Mouse (Mus musculus): ENCODE measurements around the gene Cep55. TPM values are rescaled to one million over a fixed set of nuclear protein-coding genes. Genes with fewer than 3 reads are reported as not detected.

Cep55 gene
- total and polyA plus RNA-seq, 2 experiments = 0.05 to 0.18 TPM

DNA sequence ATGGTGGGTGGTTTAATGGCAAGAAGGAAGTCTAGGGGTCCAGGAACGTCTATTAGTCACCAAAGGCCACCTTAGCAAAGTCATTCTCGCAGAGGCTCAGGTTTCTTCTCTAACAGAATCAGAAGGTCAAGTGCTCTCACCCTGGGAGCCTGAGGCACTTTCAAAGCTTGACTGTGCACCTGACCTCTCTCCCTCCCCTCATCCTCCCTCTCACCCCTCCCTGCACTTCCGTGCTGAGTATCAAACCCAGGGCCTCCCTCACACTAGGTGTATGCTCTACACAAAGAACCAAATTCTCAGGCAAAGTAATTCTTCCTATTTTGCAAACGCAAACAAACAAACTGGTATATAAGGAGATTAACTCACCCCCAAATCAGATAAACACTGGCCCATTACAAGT lies 41.4 kb downstream of the Cep55 start:
- Histone ChIP-seq H3K27me3 (ENCODE audit: control insufficient read depth, insufficient read depth, low read length) (no peaks in the 10 kb centered on the region), H3K27ac (replicated peaks; ENCODE audit: insufficient read depth, low read depth, low read length) (no peak overlapping the region), H3K4me3 (ENCODE audit: insufficient read depth, low read depth, low read length) (no peak overlapping the region), H3K9ac (ENCODE audit: low read depth, low read length) (no peak overlapping the region), H3K79me2 (ENCODE audit: control insufficient read depth, insufficient read depth, low read length) (no peaks in the 10 kb centered on the region), H3K4me1 (ENCODE audit: control insufficient read depth, insufficient read depth, low read length) (peaks cover 3% of the 10 kb centered on the region; the same call in 1 of the 2 replicates), H3K36me3 (ENCODE audit: control insufficient read depth, insufficient read depth, low read length) (no peaks in the 10 kb centered on the region)
- 68% methylated on average over 4 of the region's 4 CpGs for WGBS
- no peak for DNase-seq (ENCODE audit: extremely low read depth, low read depth, low spot score)
- TF ChIP-seq POLR2A (IDR thresholded peaks at IDR 0.05; ENCODE audit: extremely low read depth, insufficient read depth, low read length) = no peak

GRCm38 (mm10) chr19:38096858-38097758 lies 42.3 kb downstream of the Cep55 start, which contains the start of gene Ffar4:
Ffar4 (plus strand) TSS chr19:38097071.
- H3K36me3 ChIP-seq (ENCODE audit: control insufficient read depth, insufficient read depth, low read length) = no peaks in the 10 kb centered on the region
- H3K4me3 ChIP-seq (ENCODE audit: insufficient read depth, low read depth, low read length) = peak within 1 kb of the TSS; percentile 49
- H3K79me2 ChIP-seq (ENCODE audit: control insufficient read depth, insufficient read depth, low read length) = no peaks in the 10 kb centered on the region
- no peak within 1 kb of the TSS for H3K27ac ChIP-seq (replicated peaks; ENCODE audit: insufficient read depth, low read depth, low read length)
- peak; percentile 54 for DNase-seq (ENCODE audit: extremely low read depth, low read depth, low spot score)
- no peak for TF ChIP-seq CTCF (IDR thresholded peaks at IDR 0.05; ENCODE audit: low read depth, low read length)
- TF ChIP-seq POLR2A (IDR thresholded peaks at IDR 0.05; ENCODE audit: extremely low read depth, insufficient read depth, low read length) = no peak
- WGBS = under 1% methylated on average over 77 of the region's 77 CpGs
- no peaks in the 10 kb centered on the region for H3K27me3 ChIP-seq (ENCODE audit: control insufficient read depth, insufficient read depth, low read length)
- peak within 1 kb of the TSS; percentile 44 for H3K9ac ChIP-seq (ENCODE audit: low read depth, low read length)
- H3K4me1 ChIP-seq (ENCODE audit: control insufficient read depth, insufficient read depth, low read length) = peaks cover 3% of the 10 kb centered on the region; the same call in 1 of the 2 replicates

DNA sequence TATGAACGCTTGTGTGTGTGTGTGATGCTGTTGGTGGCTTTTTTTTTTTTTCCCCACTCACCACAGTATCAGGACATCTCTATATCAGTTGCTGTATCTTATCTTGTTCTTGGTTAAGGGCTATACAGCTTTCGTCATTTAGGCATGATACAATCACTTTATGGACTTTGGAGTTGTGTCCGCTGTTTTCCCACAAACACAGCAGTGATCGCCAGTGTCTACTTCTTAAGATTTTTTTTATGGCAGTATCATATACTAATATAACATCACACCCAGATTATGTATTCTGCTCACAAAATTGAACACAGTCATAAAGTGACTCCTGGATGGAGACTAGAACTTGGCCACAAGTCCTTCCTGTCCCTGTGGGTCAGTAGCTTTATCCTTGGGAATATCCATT lies 53.1 kb downstream of the Cep55 start:
- WGBS = 60% methylated on average over 4 of the region's 4 CpGs
- H3K36me3 ChIP-seq (ENCODE audit: control insufficient read depth, insufficient read depth, low read length) = no peaks in the 10 kb centered on the region
- TF ChIP-seq POLR2A (IDR thresholded peaks at IDR 0.05; ENCODE audit: extremely low read depth, insufficient read depth, low read length) (no peak), CTCF (IDR thresholded peaks at IDR 0.05; ENCODE audit: low read depth, low read length) (no peak)

GRCm38 (mm10) chr19:38109506-38110242 lies 54.9 kb downstream of the Cep55 start:
- TF ChIP-seq POLR2A (IDR thresholded peaks at IDR 0.05; ENCODE audit: extremely low read depth, insufficient read depth, low read length) (no peak), CTCF (IDR thresholded peaks at IDR 0.05; ENCODE audit: low read depth, low read length) (no peak)
- Histone ChIP-seq H3K79me2 (ENCODE audit: control insufficient read depth, insufficient read depth, low read length) (no peaks in the 10 kb centered on the region), H3K27ac (replicated peaks; ENCODE audit: insufficient read depth, low read depth, low read length) (no peak overlapping the region), H3K4me1 (ENCODE audit: control insufficient read depth, insufficient read depth, low read length) (peaks cover 2% of the 10 kb centered on the region; the same call in 1 of the 2 replicates), H3K9ac (ENCODE audit: low read depth, low read length) (no peak overlapping the region), H3K27me3 (ENCODE audit: control insufficient read depth, insufficient read depth, low read length) (no peaks in the 10 kb centered on the region), H3K4me3 (ENCODE audit: insufficient read depth, low read depth, low read length) (no peak overlapping the region), H3K36me3 (ENCODE audit: control insufficient read depth, insufficient read depth, low read length) (no peaks in the 10 kb centered on the region)
- DNase-seq (ENCODE audit: extremely low read depth, low read depth, low spot score) = no peak
- 91% methylated on average over 15 of the region's 15 CpGs for WGBS

More for the DNA sequence above, 53.1 kb downstream of the Cep55 start:
- Histone ChIP-seq H3K4me3 (ENCODE audit: insufficient read depth, low read depth, low read length) (no peak overlapping the region), H3K27ac (replicated peaks; ENCODE audit: insufficient read depth, low read depth, low read length) (no peak overlapping the region), H3K9ac (ENCODE audit: low read depth, low read length) (no peak overlapping the region), H3K27me3 (ENCODE audit: control insufficient read depth, insufficient read depth, low read length) (no peaks in the 10 kb centered on the region), H3K79me2 (ENCODE audit: control insufficient read depth, insufficient read depth, low read length) (no peaks in the 10 kb centered on the region), H3K4me1 (ENCODE audit: control insufficient read depth, insufficient read depth, low read length) (no peaks in the 10 kb centered on the region)
- peak; percentile 25 for DNase-seq (ENCODE audit: extremely low read depth, low read depth, low spot score)

GRCm38 (mm10) chr19:38111056-38111455 lies 56.2 kb downstream of the Cep55 start:
- Histone ChIP-seq H3K27me3 (ENCODE audit: control insufficient read depth, insufficient read depth, low read length) (no peaks in the 10 kb centered on the region), H3K9ac (ENCODE audit: low read depth, low read length) (no peak overlapping the region), H3K27ac (replicated peaks; ENCODE audit: insufficient read depth, low read depth, low read length) (no peak overlapping the region), H3K4me3 (ENCODE audit: insufficient read depth, low read depth, low read length) (no peak overlapping the region), H3K36me3 (ENCODE audit: control insufficient read depth, insufficient read depth, low read length) (no peaks in the 10 kb centered on the region), H3K79me2 (ENCODE audit: control insufficient read depth, insufficient read depth, low read length) (no peaks in the 10 kb centered on the region), H3K4me1 (ENCODE audit: control insufficient read depth, insufficient read depth, low read length) (peaks cover 2% of the 10 kb centered on the region; the same call in 1 of the 2 replicates)
- 86% methylated on average over 8 of the region's 8 CpGs for WGBS
- no peak for TF ChIP-seq POLR2A (IDR thresholded peaks at IDR 0.05; ENCODE audit: extremely low read depth, insufficient read depth, low read length)
- no peak for TF ChIP-seq CTCF (IDR thresholded peaks at IDR 0.05; ENCODE audit: low read depth, low read length)
- DNase-seq (ENCODE audit: extremely low read depth, low read depth, low spot score) = no peak

Data from liver, adult 2 months (tissue).